Mouse (Mus musculus) neural tube, embryonic 10.5 days (tissue): ENCODE results near the gene Mdc1.
A peak's percentile ranks its signal among the peaks of the same experiment; 100 is the strongest.

Experiments used
- DNase-seq: peaks from one replicate; pipeline ENCODE4 v3.0.0-alpha.2; 2017; ENCODE audit warnings: low spot score; ENCODE audit errors: extremely low spot score

Mdc1 gene

DNA sequence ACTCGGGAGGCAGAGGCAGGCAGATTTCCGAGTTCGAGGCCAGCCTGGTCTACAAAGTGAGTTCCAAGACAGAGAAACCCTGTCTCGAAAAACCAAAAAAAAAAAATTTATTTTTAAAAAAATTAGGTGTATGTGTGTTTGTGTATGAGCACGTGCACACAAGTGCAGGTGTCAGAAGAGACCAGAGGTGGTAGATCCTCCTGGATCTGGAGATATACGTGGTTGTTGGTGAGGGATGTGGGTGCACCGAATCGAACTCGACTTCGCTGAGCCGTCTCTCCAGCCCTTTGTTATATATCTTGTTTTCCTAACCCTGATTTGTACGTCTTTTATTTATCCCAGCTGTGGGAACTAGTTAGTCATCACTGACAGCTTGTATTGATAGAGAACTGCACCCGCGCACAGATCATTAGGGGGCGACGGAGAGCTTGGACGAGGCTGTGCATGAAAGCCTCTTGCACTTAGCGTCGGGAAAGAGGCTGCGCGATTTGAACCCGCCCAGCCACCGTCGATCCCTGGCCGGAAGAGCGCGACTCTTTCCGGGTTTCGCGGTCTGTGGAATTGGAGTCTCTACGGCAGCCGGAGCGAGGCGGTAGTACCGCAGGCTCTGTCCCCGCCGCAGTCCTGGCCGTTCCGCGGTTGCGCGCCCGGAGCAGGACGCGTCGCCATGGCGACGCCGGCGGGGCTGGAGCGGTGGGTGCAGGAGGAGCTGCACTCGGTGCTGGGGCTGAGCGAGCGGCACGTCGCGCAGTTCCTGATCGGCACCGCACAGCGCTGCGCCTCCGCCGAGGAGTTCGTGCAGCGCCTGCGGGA is 38.1 kb downstream of the Mdc1 start, which contains the start of gene Dhx16:
Dhx16 (plus strand) TSS at position 575 of the 813 bp plus-strand sequence.
- DNase-seq = peak; percentile 97

DNA sequence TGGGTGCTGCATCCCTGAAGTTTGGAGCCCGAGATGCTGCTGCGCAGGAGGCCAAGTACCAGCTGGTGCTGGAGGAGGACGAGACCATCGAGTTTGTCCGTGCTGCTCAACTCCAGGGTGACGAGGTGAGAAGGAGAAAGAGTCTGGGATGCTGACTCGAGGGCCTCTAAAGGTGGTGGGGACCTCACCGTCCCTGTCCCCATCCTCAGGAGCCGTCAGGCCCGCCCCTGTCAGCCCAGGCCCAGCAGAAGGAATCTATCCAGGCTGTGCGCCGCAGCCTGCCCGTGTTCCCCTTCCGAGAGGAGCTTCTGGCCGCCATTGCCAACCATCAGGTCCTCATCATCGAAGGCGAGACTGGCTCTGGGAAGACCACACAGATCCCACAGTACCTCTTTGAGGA is 41.6 kb downstream of the Mdc1 start:
- no peak for DNase-seq

DNA sequence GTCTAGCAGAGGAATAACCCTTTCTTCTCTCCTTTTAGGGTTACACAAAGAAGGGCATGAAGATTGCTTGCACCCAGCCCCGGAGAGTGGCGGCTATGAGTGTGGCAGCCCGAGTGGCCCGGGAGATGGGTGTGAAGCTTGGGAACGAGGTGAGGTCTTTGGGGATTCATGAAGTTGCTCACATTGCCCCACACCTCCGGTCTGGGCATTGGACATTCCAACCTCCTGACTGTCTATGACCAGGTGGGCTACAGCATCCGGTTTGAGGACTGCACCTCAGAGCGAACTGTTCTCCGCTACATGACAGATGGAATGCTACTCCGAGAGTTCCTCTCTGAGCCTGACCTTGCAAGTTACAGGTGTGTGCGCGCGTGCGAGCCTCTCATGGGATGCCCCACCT is 42.5 kb downstream of the Mdc1 start:
- DNase-seq = no peak

DNA sequence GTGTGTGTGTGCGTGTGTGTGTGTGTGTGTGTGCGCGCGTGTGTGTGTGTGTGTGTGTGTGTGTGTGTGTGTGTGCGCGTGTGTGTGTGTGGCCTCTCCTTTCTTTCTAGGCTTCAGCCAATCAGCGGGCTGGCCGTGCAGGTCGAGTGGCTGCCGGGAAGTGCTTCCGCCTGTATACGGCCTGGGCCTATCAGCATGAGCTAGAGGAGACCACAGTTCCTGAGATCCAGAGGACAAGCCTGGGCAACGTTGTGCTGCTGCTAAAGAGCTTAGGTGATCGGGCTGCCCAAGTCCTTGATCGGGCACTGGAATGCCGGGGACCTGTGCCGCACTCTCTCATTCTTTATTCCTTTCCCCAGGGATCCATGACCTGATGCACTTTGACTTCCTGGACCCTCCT is 46.4 kb downstream of the Mdc1 start:
- no peak for DNase-seq

DNA sequence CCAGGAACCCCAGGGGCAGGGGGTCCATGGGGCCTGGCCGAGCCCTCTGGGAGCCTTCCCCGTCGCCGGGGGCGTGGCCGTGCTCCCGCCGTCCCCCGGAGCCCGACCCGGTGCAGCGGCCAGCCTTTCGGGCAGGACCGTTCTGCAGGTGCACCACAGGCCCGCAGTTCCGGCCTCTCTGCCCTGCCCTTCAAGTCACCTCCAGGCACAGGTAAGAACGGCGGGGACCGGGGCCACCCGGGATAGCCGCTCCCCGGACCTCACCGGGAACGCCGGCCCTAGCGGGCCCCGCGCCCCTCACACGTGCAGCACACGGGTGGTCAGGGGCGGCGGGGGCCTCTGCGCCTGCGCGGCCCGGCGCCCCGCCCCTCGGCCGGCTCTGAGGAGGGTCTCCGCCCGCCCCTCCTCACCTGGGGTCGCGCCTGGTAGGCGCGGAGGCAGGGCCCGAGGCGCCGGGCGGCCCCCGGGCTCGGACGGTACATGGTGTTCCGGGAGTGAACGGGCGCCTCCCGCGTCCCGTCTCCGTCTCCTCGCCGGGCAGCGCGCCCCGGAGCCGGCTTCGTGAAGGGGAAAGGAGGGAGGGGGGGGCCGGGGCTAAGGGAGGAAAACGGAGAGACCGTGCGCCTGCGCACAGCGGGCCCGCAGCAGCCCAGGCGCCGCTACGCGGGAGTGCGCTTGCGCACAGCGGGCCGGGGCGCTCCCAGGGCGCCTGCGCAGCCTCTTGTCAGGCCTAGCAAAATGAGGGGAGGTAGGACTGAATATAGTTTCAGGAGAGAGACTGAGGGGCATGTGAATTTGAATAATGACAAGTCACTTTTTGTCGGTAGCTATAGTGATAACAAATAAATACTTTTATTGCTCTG is 55.7 kb downstream of the Mdc1 start, which contains the start of gene 2310061I04Rik:
2310061I04Rik (minus strand) TSS at position 651 of the 863 bp plus-strand sequence.
- DNase-seq = peak; percentile 92

DNA sequence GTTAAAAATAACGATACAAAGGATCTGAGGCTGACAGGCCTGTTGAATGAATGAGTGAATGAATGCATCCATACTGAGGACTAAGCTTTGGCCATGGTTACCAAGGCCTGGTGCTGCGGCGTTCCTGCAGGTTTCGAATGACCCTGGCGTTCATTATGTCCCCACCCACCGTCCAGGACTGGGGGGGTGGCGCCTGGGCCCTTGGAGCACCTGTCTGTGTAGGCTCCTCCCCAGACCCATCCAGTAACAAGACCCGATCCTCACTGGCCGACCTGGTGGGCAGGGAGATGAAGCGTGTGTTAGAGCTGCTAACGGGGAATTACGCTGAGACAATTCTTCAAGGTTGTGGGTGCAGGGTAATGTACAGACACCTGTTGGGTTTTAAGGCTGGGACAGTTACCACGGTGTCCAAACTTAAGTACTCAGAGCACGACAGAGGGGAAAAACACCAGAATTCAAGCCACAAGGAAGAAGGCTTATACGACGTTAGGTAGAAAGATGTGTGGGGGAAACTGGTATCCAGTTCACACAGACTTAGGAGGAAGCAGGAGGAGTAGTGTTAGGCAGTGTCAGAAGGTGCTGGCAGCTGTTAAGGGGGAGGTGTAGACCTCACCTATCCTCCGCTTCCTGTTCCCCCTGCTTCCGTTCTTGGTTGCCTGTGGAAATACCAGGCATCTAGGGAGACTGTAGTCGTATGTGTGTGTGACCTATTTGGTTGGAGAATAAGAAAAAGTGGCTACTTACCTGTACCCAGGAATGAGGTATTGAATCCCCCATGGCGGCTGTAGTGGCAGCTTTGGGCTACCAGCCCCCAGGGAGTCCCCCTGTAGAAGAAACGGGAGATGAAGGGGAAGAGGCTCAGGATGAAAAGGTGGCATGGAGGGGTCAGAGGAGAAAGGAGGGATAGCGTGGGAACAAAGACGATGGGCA is 56.6 kb downstream of the Mdc1 start:
- DNase-seq = no peak

DNA sequence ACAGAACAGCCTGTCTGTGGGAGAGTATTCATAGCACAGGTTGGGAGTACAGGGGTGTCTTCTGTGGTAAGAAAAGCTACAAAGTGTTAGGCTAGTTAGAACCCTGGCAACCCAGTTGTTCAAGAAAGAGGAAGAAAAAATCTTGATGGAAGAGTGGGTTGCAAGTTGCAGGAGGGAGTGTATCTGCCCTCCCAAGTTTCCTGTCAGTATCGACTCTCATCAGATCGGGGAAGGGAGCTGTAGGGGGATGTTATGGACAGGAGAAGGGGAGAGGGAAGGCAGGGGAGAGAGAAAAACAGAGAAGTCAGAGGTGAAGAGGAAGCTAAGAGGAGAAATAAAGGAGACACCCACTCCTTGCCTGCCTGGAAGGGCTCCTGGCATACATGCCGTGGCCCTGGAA is 59.3 kb downstream of the Mdc1 start:
- no peak for DNase-seq

DNA sequence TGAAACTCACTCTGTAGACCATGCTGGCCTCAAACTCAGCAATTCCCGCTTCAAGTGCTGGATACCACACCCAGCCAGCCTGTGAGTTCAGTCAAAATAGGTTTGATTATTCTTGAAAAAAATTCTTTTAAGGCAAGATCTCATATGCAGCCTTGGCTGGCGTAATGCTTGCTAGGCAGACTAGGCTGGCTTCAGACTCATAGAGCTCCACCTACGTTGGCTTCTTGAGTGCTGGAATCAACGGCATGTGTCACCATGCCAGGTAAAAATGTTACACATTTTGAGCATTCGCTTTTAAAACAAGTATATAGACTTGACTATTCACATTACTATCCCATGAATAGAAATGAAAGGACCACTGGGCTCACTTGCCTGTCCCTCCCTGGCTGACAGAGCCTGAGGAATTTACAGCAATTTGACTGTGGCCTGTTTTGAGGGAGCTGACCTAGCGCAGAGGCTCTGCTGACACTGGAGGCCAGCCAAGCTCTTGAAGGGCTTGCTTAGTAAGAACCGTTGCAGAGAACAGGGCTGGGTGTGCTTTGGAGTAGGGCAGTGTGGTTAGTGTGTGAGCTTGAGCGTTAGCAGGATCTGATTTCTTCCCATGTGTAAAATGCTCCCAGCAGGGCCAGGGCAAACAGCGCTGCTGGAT is 62.2 kb downstream of the Mdc1 start:
- no peak for DNase-seq

DNA sequence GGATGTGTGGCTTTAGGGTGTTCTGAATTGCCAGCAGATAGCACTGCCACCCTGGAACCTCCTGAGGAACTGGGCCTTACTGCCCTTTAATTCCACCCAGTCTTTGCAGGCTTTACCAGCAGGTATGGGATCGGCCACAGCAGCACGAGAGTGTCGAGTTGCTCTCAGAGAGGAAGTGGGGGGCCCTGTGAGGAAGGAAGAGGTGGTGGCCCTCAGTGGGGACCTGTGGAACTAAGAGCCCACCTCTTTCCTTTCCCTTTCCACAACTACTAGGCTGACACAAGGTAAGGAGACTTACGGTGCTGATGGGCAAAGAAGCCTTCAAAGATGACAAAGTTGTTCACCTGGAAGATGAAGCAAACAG is 62.7 kb downstream of the Mdc1 start:
- DNase-seq = no peak

DNA sequence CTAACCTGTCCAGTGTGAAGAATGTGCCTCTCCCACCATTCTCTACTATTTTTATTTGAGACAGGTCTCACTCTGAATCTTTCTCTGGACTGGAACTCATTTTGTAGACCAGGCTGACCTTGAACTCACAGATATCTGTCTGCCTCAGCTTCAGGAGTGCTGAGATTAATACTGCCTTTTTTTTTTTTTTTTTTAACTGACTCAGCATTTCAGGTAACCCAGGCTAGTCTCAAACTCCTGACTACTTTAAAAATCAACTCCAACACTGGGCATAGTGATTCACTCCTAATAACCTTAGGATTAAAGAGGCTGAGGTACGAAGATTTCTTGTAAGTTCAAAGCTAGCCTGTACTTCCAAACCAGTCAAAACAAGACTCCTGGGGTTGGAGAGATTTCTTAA is 64.3 kb downstream of the Mdc1 start:
- DNase-seq = no peak

DNA sequence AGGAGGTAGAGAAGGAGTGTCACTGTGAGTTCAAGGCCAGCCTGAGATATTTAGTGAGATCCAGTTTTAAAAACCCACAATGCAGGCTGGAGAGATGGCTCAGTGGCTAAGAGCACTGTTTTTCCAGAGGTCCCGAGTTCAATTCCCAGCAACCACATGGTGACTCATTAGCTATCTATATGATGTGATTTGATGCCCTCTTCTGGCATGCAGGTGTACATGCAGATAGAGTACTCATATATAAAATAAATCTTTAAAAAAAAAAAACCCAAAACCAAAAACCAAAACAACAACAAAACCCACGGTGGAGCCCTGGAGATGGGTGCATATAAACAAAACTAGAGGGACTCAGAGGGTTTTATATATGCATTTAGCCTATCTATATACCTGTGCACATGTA is 66.3 kb downstream of the Mdc1 start:
- DNase-seq = no peak
